Mouse (Mus musculus) spleen, postnatal 36 days (tissue): ENCODE results near the gene Zfp446.

Experiments used
- DNase-seq, 2 experiments: peaks; one replicate each; pipeline ENCODE4 v3.0.0; 2022; ENCODE audit warnings: low spot score in 2 of 2, mixed read lengths in 1 of 2

Zfp446 gene

GRCm38 (mm10) chr7:12986906-12987305 is 9.3 kb downstream of the Zfp446 start:
- no peak for DNase-seq

GRCm38 (mm10) chr7:12987409-12988189 is 10.0 kb downstream of the Zfp446 start:
- no peak for DNase-seq

GRCm38 (mm10) chr7:12992222-12992621 is 14.6 kb downstream of the Zfp446 start:
- DNase-seq, result peak in 1 of 2 experiments; percentile 47

GRCm38 (mm10) chr7:12993148-12993547 is 15.5 kb downstream of the Zfp446 start:
- DNase-seq, result no peak

- no peak for DNase-seq
Observed at GRCm38 (mm10) chr7:12995862-12996261, 18.2 kb downstream of the Zfp446 start.

GRCm38 (mm10) chr7:12997230-12997629 is 19.6 kb downstream of the Zfp446 start:
- no peak for DNase-seq

GRCm38 (mm10) chr7:12998053-12998452 is 20.4 kb downstream of the Zfp446 start, which contains the start of gene Slc27a5:
TSS of gene Slc27a5 (minus strand) at chr7:12998192.
- DNase-seq, result no peak

- no peak for DNase-seq
Observed at GRCm38 (mm10) chr7:12998851-12999250, 21.2 kb downstream of the Zfp446 start, which contains the start of gene Trim28. TSS of gene Trim28 (plus strand) at chr7:12999114.

- no peak for DNase-seq
Observed at GRCm38 (mm10) chr7:13001584-13001983, 23.9 kb downstream of the Zfp446 start.

GRCm38 (mm10) chr7:13003380-13003779 is 25.7 kb downstream of the Zfp446 start:
- DNase-seq, result no peak

- DNase-seq, result no peak
Observed at GRCm38 (mm10) chr7:13006011-13006410, 28.4 kb downstream of the Zfp446 start.

GRCm38 (mm10) chr7:13006531-13006930 is 28.9 kb downstream of the Zfp446 start:
- DNase-seq, result no peak

- DNase-seq, result no peak
Observed at GRCm38 (mm10) chr7:13007341-13008092, 29.9 kb downstream of the Zfp446 start.

- DNase-seq, result peak; percentile 80 to 86
Observed at GRCm38 (mm10) chr7:13009143-13010004, 31.7 kb downstream of the Zfp446 start.

GRCm38 (mm10) chr7:13010005-13010908 is 32.6 kb downstream of the Zfp446 start, which contains the start of gene Zbtb45:
TSS of gene Zbtb45 (minus strand) at chr7:13010034.
- no peak for DNase-seq

- DNase-seq, result no peak
Observed at GRCm38 (mm10) chr7:13013671-13014070, 36.0 kb downstream of the Zfp446 start.

- DNase-seq, result no peak
Observed at GRCm38 (mm10) chr7:13014275-13014839, 36.7 kb downstream of the Zfp446 start.

GRCm38 (mm10) chr7:13015217-13015616 is 37.6 kb downstream of the Zfp446 start:
- DNase-seq, result no peak

GRCm38 (mm10) chr7:13022773-13023535 is 45.3 kb downstream of the Zfp446 start:
- peak; percentile 78 to 83 for DNase-seq
